Mouse (Mus musculus) kidney, embryonic 15.5 days (tissue): ENCODE measurements around the gene Nufip1. TPM values are rescaled to one million over a fixed set of nuclear protein-coding genes. Genes with fewer than 3 reads are reported as not detected.
A peak's percentile ranks its signal among the peaks of the same experiment; 100 is the strongest.
"Not testable (repeated sequence)": the region's sequence is repeated elsewhere in the genome, so short reads cannot be mapped to it uniquely, and the experiment has no call there.

Experiments
- ATAC-seq: fragments of 200-750 bp; cut with Nextera tagmentation; replicated peaks from 2 replicates; pipeline ENCODE4 v1.8.0; 2017; ENCODE audit warnings: moderate TSS enrichment; ENCODE audit not compliant: low FRiP score
- H3K27ac ChIP-seq: fragments of 300-500 bp; sonication (generic); 2 replicates; pipeline ENCODE4 v1.5.1; 2015; ENCODE audit warnings: mild to moderate bottlenecking, inconsistent platforms
- H3K27me3 ChIP-seq: fragments of 300-500 bp; sonication (generic); 2 replicates; pipeline ENCODE4 v1.6.1; 2015; ENCODE audit warnings: inconsistent platforms
- H3K36me3 ChIP-seq: fragments of 300-500 bp; sonication (generic); 2 replicates; pipeline ENCODE4 v1.6.1; 2015; ENCODE audit warnings: inconsistent platforms
- H3K4me1 ChIP-seq: fragments of 300-500 bp; sonication (generic); 2 replicates; pipeline ENCODE4 v1.6.1; 2015; ENCODE audit warnings: inconsistent platforms
- H3K4me2 ChIP-seq: fragments of 300-500 bp; sonication (generic); 2 replicates; pipeline ENCODE4 v1.6.1; 2015; ENCODE audit warnings: moderate library complexity, mild to moderate bottlenecking, inconsistent platforms
- H3K4me3 ChIP-seq: fragments of 300-500 bp; sonication (generic); replicated peaks from 2 replicates; pipeline ENCODE4 v1.5.1; 2015; ENCODE audit warnings: mild to moderate bottlenecking, inconsistent platforms
- H3K9ac ChIP-seq: fragments of 300-500 bp; sonication (generic); 2 replicates; pipeline ENCODE4 v1.6.1; 2015; ENCODE audit warnings: mild to moderate bottlenecking, inconsistent platforms
- H3K9me3 ChIP-seq: fragments of 300-500 bp; sonication (generic); replicated peaks from 2 replicates; pipeline ENCODE4 v1.6.1; 2016; ENCODE audit warnings: inconsistent platforms
- WGBS: fragments of 180-500 bp; shearing (Covaris S2); methylation state at CpG from one replicate; pipeline ENCODE4 v1.1.7; 2015; ENCODE audit warnings: mixed read lengths; 5-methylcytosine and 5-hydroxymethylcytosine counted together
- polyA plus RNA-seq: library from polyadenylated mRNA; unstranded; fragments of >200 nt; fragmentation: Nextera tagmentation; extraction: Ambion mirVana; gene quantifications from 2 replicates; pipeline ENCODE4 v1.2.1, GENCODE M21; 2015

Gene Nufip1
- polyA plus RNA-seq, 1 experiment from 2014 or later, result 17.5 TPM

- Histone ChIP-seq H3K27ac (no peak overlapping the region), H3K36me3 (no peaks in the 10 kb centered on the region), H3K9me3 (no peaks in the 10 kb centered on the region), H3K27me3 (no peaks in the 10 kb centered on the region), H3K4me3 (no peak overlapping the region), H3K4me1 (peaks cover 26% of the 10 kb centered on the region), H3K9ac (no peak overlapping the region), H3K4me2 (no peak overlapping the region)
- WGBS, result 57% methylated on average over 6 of the region's 6 CpGs
- no peak for ATAC-seq
Measured at GRCm38 (mm10) chr14:76147061-76147460, 36.4 kb downstream of the Nufip1 start.

GRCm38 (mm10) chr14:76148294-76148693, 37.6 kb downstream of the Nufip1 start:
- no peak overlapping the region for H3K9ac ChIP-seq
- no peak overlapping the region for H3K27ac ChIP-seq
- peaks cover 31% of the 10 kb centered on the region for H3K4me1 ChIP-seq
- no peak for ATAC-seq
- 77% methylated on average over 10 of the region's 10 CpGs for WGBS
- H3K27me3 ChIP-seq, result no peaks in the 10 kb centered on the region
- no peaks in the 10 kb centered on the region for H3K36me3 ChIP-seq
- no peak overlapping the region for H3K4me3 ChIP-seq
- no peaks in the 10 kb centered on the region for H3K9me3 ChIP-seq
- no peak overlapping the region for H3K4me2 ChIP-seq

GRCm38 (mm10) chr14:76149531-76150179, 39.0 kb downstream of the Nufip1 start:
- Histone ChIP-seq H3K27me3 (no peaks in the 10 kb centered on the region), H3K4me1 (peaks cover 34% of the 10 kb centered on the region), H3K36me3 (no peaks in the 10 kb centered on the region), H3K4me3 (peak overlapping the region; percentile 33), H3K9ac (no peak overlapping the region), H3K9me3 (no peaks in the 10 kb centered on the region), H3K27ac (peak overlapping the region; percentile 56; the same call in 1 of the 2 replicates), H3K4me2 (peak overlapping the region; percentile 55)
- WGBS, result 24% methylated on average over 13 of the region's 13 CpGs
- no peak for ATAC-seq

- no peaks in the 10 kb centered on the region for H3K9me3 ChIP-seq
- 0 out of 2 replicates have a peak overlapping the region, but pooled peaks have one; percentile 18 for H3K27ac ChIP-seq
- peak overlapping the region; percentile 55 for H3K4me2 ChIP-seq
- H3K4me3 ChIP-seq, result no peak overlapping the region
- peaks cover 34% of the 10 kb centered on the region for H3K4me1 ChIP-seq
- H3K27me3 ChIP-seq, result no peaks in the 10 kb centered on the region
- ATAC-seq, result no peak
- no peak overlapping the region for H3K9ac ChIP-seq
- 84% methylated on average over 11 of the region's 11 CpGs for WGBS
- no peaks in the 10 kb centered on the region for H3K36me3 ChIP-seq
Measured at GRCm38 (mm10) chr14:76150499-76150898, 39.8 kb downstream of the Nufip1 start.

- Histone ChIP-seq H3K36me3 (no peaks in the 10 kb centered on the region), H3K9ac (no peak overlapping the region), H3K4me2 (no peak overlapping the region), H3K27me3 (no peaks in the 10 kb centered on the region), H3K27ac (0 out of 2 replicates have a peak overlapping the region, but pooled peaks have one; percentile 18), H3K4me3 (no peak overlapping the region), H3K9me3 (no peaks in the 10 kb centered on the region), H3K4me1 (peaks cover 34% of the 10 kb centered on the region)
- WGBS, result 75% methylated on average over 2 of the region's 2 CpGs
- ATAC-seq, result no peak
Measured at GRCm38 (mm10) chr14:76151011-76151410, 40.3 kb downstream of the Nufip1 start.

- peak overlapping the region; percentile 65 for H3K4me3 ChIP-seq
- no peaks in the 10 kb centered on the region for H3K36me3 ChIP-seq
- H3K27me3 ChIP-seq, result no peaks in the 10 kb centered on the region
- peak overlapping the region; percentile 99 for H3K27ac ChIP-seq
- H3K4me1 ChIP-seq, result peaks cover 34% of the 10 kb centered on the region
- 0% methylated on average over 10 of the region's 10 CpGs for WGBS
- no peaks in the 10 kb centered on the region for H3K9me3 ChIP-seq
- H3K9ac ChIP-seq, result peak overlapping the region; percentile 79
- no peak for ATAC-seq
- peak overlapping the region; percentile 60 for H3K4me2 ChIP-seq
Measured at GRCm38 (mm10) chr14:76151820-76152161, 41.1 kb downstream of the Nufip1 start.

GRCm38 (mm10) chr14:76152162-76153002, 41.7 kb downstream of the Nufip1 start:
- H3K27me3 ChIP-seq, result no peaks in the 10 kb centered on the region
- H3K9me3 ChIP-seq, result no peaks in the 10 kb centered on the region
- peak; percentile 92 for ATAC-seq
- H3K4me3 ChIP-seq, result peak overlapping the region; percentile 65
- no peaks in the 10 kb centered on the region for H3K36me3 ChIP-seq
- under 1% methylated on average over 41 of the region's 41 CpGs for WGBS
- H3K4me1 ChIP-seq, result peaks cover 34% of the 10 kb centered on the region
- peak overlapping the region; percentile 60 for H3K4me2 ChIP-seq
- H3K27ac ChIP-seq, result peak overlapping the region; percentile 99
- peak overlapping the region; percentile 79 for H3K9ac ChIP-seq

- peak; percentile 22; the same call in 1 of the 2 replicates for ATAC-seq
- Histone ChIP-seq H3K4me1 (peaks cover 34% of the 10 kb centered on the region), H3K27me3 (no peaks in the 10 kb centered on the region), H3K4me3 (peak overlapping the region; percentile 65), H3K4me2 (peak overlapping the region; percentile 60), H3K9ac (peak overlapping the region; percentile 79; the same call in 1 of the 2 replicates), H3K9me3 (no peaks in the 10 kb centered on the region), H3K36me3 (no peaks in the 10 kb centered on the region), H3K27ac (peak overlapping the region; percentile 99)
- 3% methylated on average over 24 of the region's 24 CpGs for WGBS
Measured at GRCm38 (mm10) chr14:76153003-76153675, 42.4 kb downstream of the Nufip1 start.

- Histone ChIP-seq H3K9ac (no peak overlapping the region), H3K27ac (0 out of 2 replicates have a peak overlapping the region, but pooled peaks have one; percentile 99), H3K4me1 (peaks cover 34% of the 10 kb centered on the region), H3K4me2 (peak overlapping the region; percentile 60), H3K9me3 (no peaks in the 10 kb centered on the region), H3K4me3 (no peak overlapping the region), H3K27me3 (no peaks in the 10 kb centered on the region), H3K36me3 (no peaks in the 10 kb centered on the region)
- no peak for ATAC-seq
- WGBS, result 35% methylated on average over 6 of the region's 6 CpGs
Measured at GRCm38 (mm10) chr14:76153828-76154227, 43.1 kb downstream of the Nufip1 start.

GRCm38 (mm10) chr14:76158192-76158785, 47.6 kb downstream of the Nufip1 start:
- ATAC-seq, result no peak
- 59% methylated on average over 5 of the region's 5 CpGs for WGBS
- Histone ChIP-seq H3K4me2 (no peak overlapping the region), H3K9ac (no peak overlapping the region), H3K4me3 (no peak overlapping the region), H3K4me1 (peaks cover 3% of the 10 kb centered on the region), H3K9me3 (no peaks in the 10 kb centered on the region), H3K27ac (no peak overlapping the region), H3K27me3 (no peaks in the 10 kb centered on the region), H3K36me3 (no peaks in the 10 kb centered on the region)

GRCm38 (mm10) chr14:76160580-76160979, 49.9 kb downstream of the Nufip1 start:
- not testable (repeated sequence) for H3K27me3 ChIP-seq, H3K4me3 ChIP-seq, H3K4me1 ChIP-seq, H3K27ac ChIP-seq, H3K9ac ChIP-seq, H3K36me3 ChIP-seq, H3K4me2 ChIP-seq, ATAC-seq, H3K9me3 ChIP-seq
- 81% methylated on average over 6 of the region's 6 CpGs for WGBS
